Mouse (Mus musculus) mesoderm, embryonic 11.5 days (tissue): ENCODE data around the gene Zdhhc4.

ENCODE experiments used
- DNase-seq: peaks from one replicate; pipeline ENCODE4 v3.0.0-alpha.2; 2012; ENCODE audit warnings: low read depth, low spot score

The Zdhhc4 gene

GRCm38 (mm10) chr5:143279247-143279646, 49.8 kb downstream of the Zdhhc4 start:
- no peak for DNase-seq

- no peak for DNase-seq
Measured at GRCm38 (mm10) chr5:143275761-143276160, 53.3 kb downstream of the Zdhhc4 start.

GRCm38 (mm10) chr5:143272540-143273330, 56.3 kb downstream of the Zdhhc4 start:
- no peak for DNase-seq

- DNase-seq = no peak
Measured at GRCm38 (mm10) chr5:143272108-143272507, 56.9 kb downstream of the Zdhhc4 start.

GRCm38 (mm10) chr5:143271642-143272041, 57.4 kb downstream of the Zdhhc4 start:
- DNase-seq = no peak

GRCm38 (mm10) chr5:143270151-143270519, 58.9 kb downstream of the Zdhhc4 start:
- DNase-seq = no peak

GRCm38 (mm10) chr5:143269363-143270150, 59.5 kb downstream of the Zdhhc4 start, which contains the start of gene Zfp316:
Gene Zfp316, minus strand, starts transcription at chr5:143270022.
- DNase-seq = peak; percentile 58

- DNase-seq = no peak
Measured at GRCm38 (mm10) chr5:143268985-143269362, 60.1 kb downstream of the Zdhhc4 start.

GRCm38 (mm10) chr5:143266794-143267193, 62.3 kb downstream of the Zdhhc4 start:
- DNase-seq = no peak
